Mouse (Mus musculus) CD4-positive, CD25-positive, alpha-beta regulatory T cell (primary cell): Measurements from ENCODE around the gene Lcn4. TPM values are rescaled to one million over a fixed set of nuclear protein-coding genes. Genes with fewer than 3 reads are reported as not detected.

Source experiments
- polyA plus RNA-seq: library from polyadenylated mRNA; unstranded; fragments of 100-300 nt; shearing (Covaris generic); gene quantifications from one replicate; pipeline ENCODE4 v1.2.1, GENCODE M21; 2017

Lcn4 gene
- polyA plus RNA-seq, result 0.93 TPM

DNA sequence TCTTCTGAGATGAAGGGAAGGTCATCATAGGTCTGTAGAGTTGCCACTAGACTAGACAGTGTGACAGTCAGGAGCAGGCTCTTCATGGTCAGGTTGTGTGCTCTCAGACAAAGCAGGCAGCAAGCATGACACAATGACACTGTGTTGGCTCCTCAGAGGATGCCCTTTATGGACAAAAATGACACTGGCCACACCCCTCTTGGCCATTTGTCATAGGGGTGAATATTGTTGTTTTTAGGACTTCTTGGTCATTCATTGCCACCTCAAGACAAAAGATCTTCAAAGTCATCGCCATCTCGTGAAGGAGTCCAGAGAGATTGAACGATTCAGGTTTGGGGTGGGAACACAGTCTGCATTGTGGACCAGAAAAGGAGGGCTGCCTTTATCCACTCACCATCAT lies at the start of gene Lcn4:
Gene Lcn4, minus strand, starts transcription at position 101 of the 400 bp plus-strand sequence.

DNA sequence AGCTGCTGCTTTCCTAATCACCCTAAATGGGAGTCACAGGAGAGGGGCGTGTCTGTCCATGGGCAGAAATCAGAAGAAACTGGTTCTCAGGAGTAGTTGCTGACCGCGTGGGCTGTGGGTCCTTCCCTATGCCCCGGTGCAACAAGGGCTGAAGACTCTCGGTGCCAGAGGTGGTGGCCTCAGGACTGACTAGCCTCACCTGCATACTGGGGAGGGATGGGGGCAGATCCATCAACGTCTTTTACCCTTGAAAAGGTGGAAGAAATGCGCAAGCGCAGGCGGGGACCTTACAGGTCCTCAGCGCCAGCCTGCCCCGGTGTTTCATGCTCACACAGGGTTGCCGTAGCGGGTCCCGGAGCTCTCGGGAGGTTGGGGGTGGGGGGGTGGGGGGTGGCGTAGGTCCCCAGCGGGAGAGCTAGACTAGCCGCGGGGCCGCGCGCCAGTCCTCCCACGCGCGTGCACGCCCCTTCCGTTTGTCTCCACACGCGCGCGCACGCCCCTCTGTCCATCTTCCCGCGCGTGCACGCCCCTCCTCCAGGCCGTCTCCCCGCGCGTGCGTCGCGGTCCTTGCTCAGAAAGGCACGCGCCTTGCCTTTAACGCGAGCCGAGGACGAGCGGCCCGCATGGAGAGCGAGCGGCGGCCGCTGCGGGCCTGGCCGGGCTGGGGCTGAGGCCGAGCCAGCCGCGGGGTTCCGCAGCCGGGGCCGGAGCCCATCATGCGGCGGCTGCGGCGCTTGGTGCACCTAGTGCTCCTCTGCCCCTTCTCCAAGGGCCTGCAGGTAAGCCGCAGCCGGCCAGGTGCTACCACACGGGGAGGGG lies 43.0 kb downstream of the Lcn4 start, which contains the start of gene Fam69b:
Gene Fam69b, plus strand, starts transcription at position 537 of the 819 bp plus-strand sequence.

Other genes with a start within 250 kb of the Lcn4 start
- 54.4 TPM for gene Sec16a, start 226.1 kb downstream of the Lcn4 start, polyA plus RNA-seq
- 46.3 TPM for gene Notch1, start 154.6 kb downstream of the Lcn4 start, polyA plus RNA-seq
- gene Egfl7, start 91.3 kb downstream of the Lcn4 start, polyA plus RNA-seq, result 0.87 TPM
- gene Gm20532, start 84.6 kb downstream of the Lcn4 start, polyA plus RNA-seq, result not detected
- 21.1 TPM for gene Agpat2, start 66.9 kb downstream of the Lcn4 start, polyA plus RNA-seq
- 5.0 TPM for gene Fam69b, start 42.8 kb downstream of the Lcn4 start, polyA plus RNA-seq
- not detected for gene Abo, start 193.7 kb upstream of the Lcn4 start, polyA plus RNA-seq
- gene Surf6, start 231.6 kb upstream of the Lcn4 start, polyA plus RNA-seq, result 41.9 TPM
- gene Med22, start 239.4 kb upstream of the Lcn4 start, polyA plus RNA-seq, result 29.2 TPM
- 243 TPM for gene Rpl7a, start 239.5 kb upstream of the Lcn4 start, polyA plus RNA-seq
- 74.5 TPM for gene Surf2, start 245.1 kb upstream of the Lcn4 start, polyA plus RNA-seq
- 98.5 TPM for gene Surf1, start 245.2 kb upstream of the Lcn4 start, polyA plus RNA-seq